Mouse (Mus musculus) mouse embryonic stem cell (cell line): Measurements from ENCODE around the gene Usp3.

Experiments
- in situ Hi-C, 2 experiments: fragments of 300-500 bp; cut with MboI; formaldehyde crosslinking; loops; 1 replicate in 1 of 2; 3 replicates in 1 of 2; pipeline ENCODE4 v1.14.3; 2019 to 2020; ENCODE audit warnings: low sequenced_read_pairs in 2 of 2, low pct_unique_long_range_greater_than_20kb in 1 of 2, mixed read lengths in 1 of 2; ENCODE audit not compliant: unreplicated experiment in 1 of 2

Gene Usp3

GRCm38 (mm10) chr9:66592708-66593612 lies at the start of gene Usp3:
Usp3 (minus strand) TSS chr9:66593142.
- in situ Hi-C loops: no loop called here

GRCm38 (mm10) chr9:66640491-66640890 lies 47.5 kb upstream of the Usp3 start:
- in situ Hi-C loops: loop anchor here in 1 of 2 experiments (10.0 kb wide), 1 partner anchor 184 kb away; no protein-coding TSS in a partner anchor

- in situ Hi-C loops: loop anchor here in 1 of 2 experiments (10.0 kb wide), 1 partner anchor 185 kb away; no protein-coding TSS in a partner anchor
Measured at GRCm38 (mm10) chr9:66639626-66640025, 46.7 kb upstream of the Usp3 start.

- in situ Hi-C loops: no loop called here
Measured at GRCm38 (mm10) chr9:66632441-66632840, 39.5 kb upstream of the Usp3 start.

- in situ Hi-C loops: no loop called here
Measured at GRCm38 (mm10) chr9:66630931-66631330, 38.0 kb upstream of the Usp3 start.

GRCm38 (mm10) chr9:66626661-66627060 lies 33.7 kb upstream of the Usp3 start:
- in situ Hi-C loops: no loop called here

GRCm38 (mm10) chr9:66625974-66626530 lies 33.1 kb upstream of the Usp3 start:
- in situ Hi-C loops: no loop called here

GRCm38 (mm10) chr9:66624873-66625272 lies 31.9 kb upstream of the Usp3 start:
- in situ Hi-C loops: no loop called here

- in situ Hi-C loops: no loop called here
Measured at GRCm38 (mm10) chr9:66623627-66624026, 30.7 kb upstream of the Usp3 start.

GRCm38 (mm10) chr9:66620581-66620981 lies 27.6 kb upstream of the Usp3 start:
- in situ Hi-C loops: no loop called here

GRCm38 (mm10) chr9:66620055-66620454 lies 27.1 kb upstream of the Usp3 start:
- in situ Hi-C loops: no loop called here

- in situ Hi-C loops: no loop called here
Measured at GRCm38 (mm10) chr9:66617812-66618211, 24.9 kb upstream of the Usp3 start.

GRCm38 (mm10) chr9:66616858-66617257 lies 23.9 kb upstream of the Usp3 start:
- in situ Hi-C loops: no loop called here

- in situ Hi-C loops: no loop called here
Measured at GRCm38 (mm10) chr9:66615141-66615540, 22.2 kb upstream of the Usp3 start.

- in situ Hi-C loops: no loop called here
Measured at GRCm38 (mm10) chr9:66614547-66614946, 21.6 kb upstream of the Usp3 start.

- in situ Hi-C loops: no loop called here
Measured at GRCm38 (mm10) chr9:66613667-66614066, 20.7 kb upstream of the Usp3 start.

GRCm38 (mm10) chr9:66611478-66612093 lies 18.6 kb upstream of the Usp3 start:
- in situ Hi-C loops: no loop called here

- in situ Hi-C loops: no loop called here
Measured at GRCm38 (mm10) chr9:66608817-66609345, 15.9 kb upstream of the Usp3 start.

- in situ Hi-C loops: no loop called here
Measured at GRCm38 (mm10) chr9:66606851-66607250, 13.9 kb upstream of the Usp3 start.
